Mouse (Mus musculus): Measurements from ENCODE around the gene Slc9a9. TPM values are rescaled to one million over a fixed set of nuclear protein-coding genes. Genes with fewer than 3 reads are reported as not detected.

Slc9a9 gene
- polyA plus RNA-seq, 1 experiment from 2014 or later: 3.2 TPM

- DNase-seq (ENCODE audit: low spot score): no peak
- WGBS: 84% methylated on average over 1 of the region's 1 CpGs
- no peak overlapping the region for H3K27ac ChIP-seq
- H3K9me3 ChIP-seq: no peaks in the 10 kb centered on the region
- no peaks in the 10 kb centered on the region for H3K4me1 ChIP-seq (replicated peaks)
- H3K27me3 ChIP-seq (ENCODE audit: insufficient read depth, poor library complexity, severe bottlenecking): no peaks in the 10 kb centered on the region
- H3K4me3 ChIP-seq: no peak overlapping the region
- no peaks in the 10 kb centered on the region for H3K36me3 ChIP-seq
Observed at GRCm38 (mm10) chr9:95167806-95168205, 498.1 kb downstream of the Slc9a9 start.

GRCm38 (mm10) chr9:95168487-95169008 is 498.8 kb downstream of the Slc9a9 start:
- no peak for DNase-seq (ENCODE audit: low spot score)
- Histone ChIP-seq H3K4me3 (no peak overlapping the region), H3K27me3 (ENCODE audit: insufficient read depth, poor library complexity, severe bottlenecking) (no peaks in the 10 kb centered on the region), H3K27ac (no peak overlapping the region), H3K36me3 (no peaks in the 10 kb centered on the region), H3K4me1 (replicated peaks) (no peaks in the 10 kb centered on the region), H3K9me3 (no peaks in the 10 kb centered on the region)
- 86% methylated on average over 13 of the region's 13 CpGs for WGBS

- 90% methylated on average over 3 of the region's 3 CpGs for WGBS
- Histone ChIP-seq H3K4me1 (replicated peaks) (peaks cover 16% of the 10 kb centered on the region), H3K36me3 (no peaks in the 10 kb centered on the region), H3K9me3 (no peaks in the 10 kb centered on the region), H3K4me3 (no peak overlapping the region), H3K27me3 (ENCODE audit: insufficient read depth, poor library complexity, severe bottlenecking) (no peaks in the 10 kb centered on the region), H3K27ac (no peak overlapping the region)
- no peak for DNase-seq (ENCODE audit: low spot score)
Observed at GRCm38 (mm10) chr9:95178170-95178569, 508.5 kb downstream of the Slc9a9 start.

GRCm38 (mm10) chr9:95180005-95180404 is 510.3 kb downstream of the Slc9a9 start:
- Histone ChIP-seq H3K4me1 (replicated peaks) (peaks cover 16% of the 10 kb centered on the region), H3K27ac (no peak overlapping the region), H3K27me3 (ENCODE audit: insufficient read depth, poor library complexity, severe bottlenecking) (no peaks in the 10 kb centered on the region), H3K9me3 (no peaks in the 10 kb centered on the region), H3K36me3 (no peaks in the 10 kb centered on the region), H3K4me3 (no peak overlapping the region)
- 89% methylated on average over 2 of the region's 2 CpGs for WGBS
- DNase-seq (ENCODE audit: low spot score): no peak

GRCm38 (mm10) chr9:95180569-95180968 is 510.9 kb downstream of the Slc9a9 start:
- WGBS: 78% methylated on average over 4 of the region's 4 CpGs

DNA sequence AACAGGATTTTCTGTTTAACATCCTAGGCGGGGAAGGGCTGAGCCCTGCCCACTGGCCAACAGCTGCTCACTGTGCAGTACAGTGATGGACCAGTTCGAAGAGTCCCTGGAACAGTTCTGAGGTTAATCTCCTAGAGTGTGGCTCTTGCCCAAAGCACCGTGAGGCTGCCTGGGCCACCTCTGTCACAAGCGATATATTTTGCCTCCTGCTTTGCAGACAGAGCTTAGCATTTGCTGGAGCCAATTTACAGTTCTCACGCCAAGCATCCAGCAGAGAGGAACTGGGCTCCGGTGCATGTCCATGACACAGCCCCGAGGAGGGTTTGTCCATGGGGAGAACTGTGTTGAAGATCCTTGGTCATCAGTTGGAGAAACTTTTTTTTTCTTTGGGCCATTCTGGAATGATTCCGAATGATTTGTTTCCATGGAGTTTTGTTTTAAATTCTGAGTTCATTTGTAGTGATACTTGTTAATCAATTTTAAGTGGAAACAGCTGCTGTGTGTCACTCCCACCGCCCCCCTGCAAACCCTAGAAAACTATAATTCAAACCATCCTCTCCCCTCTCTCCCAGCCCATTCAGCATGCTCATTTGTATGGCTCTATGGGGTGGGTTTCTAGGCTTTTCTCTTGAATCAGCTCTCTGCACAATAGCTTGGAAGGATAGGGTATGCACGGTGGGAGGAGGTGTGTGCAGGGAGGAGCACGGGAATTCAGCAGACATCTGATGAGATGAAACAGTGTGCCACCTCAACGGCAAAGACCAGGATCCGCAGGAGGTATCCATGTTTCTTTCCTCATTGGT is 511.7 kb downstream of the Slc9a9 start:
- H3K4me3 ChIP-seq: no peak overlapping the region
- peak; percentile 21 for DNase-seq (ENCODE audit: low spot score)
- WGBS: 61% methylated on average over 13 of the region's 13 CpGs

More at GRCm38 (mm10) chr9:95180569-95180968, 510.9 kb downstream of the Slc9a9 start:
- no peak for DNase-seq (ENCODE audit: low spot score)
- H3K27me3 ChIP-seq (ENCODE audit: insufficient read depth, poor library complexity, severe bottlenecking): no peaks in the 10 kb centered on the region
- no peak overlapping the region for H3K4me3 ChIP-seq
- no peaks in the 10 kb centered on the region for H3K36me3 ChIP-seq
- H3K9me3 ChIP-seq: no peaks in the 10 kb centered on the region
- H3K27ac ChIP-seq: no peak overlapping the region
- H3K4me1 ChIP-seq (replicated peaks): peaks cover 16% of the 10 kb centered on the region

DNA sequence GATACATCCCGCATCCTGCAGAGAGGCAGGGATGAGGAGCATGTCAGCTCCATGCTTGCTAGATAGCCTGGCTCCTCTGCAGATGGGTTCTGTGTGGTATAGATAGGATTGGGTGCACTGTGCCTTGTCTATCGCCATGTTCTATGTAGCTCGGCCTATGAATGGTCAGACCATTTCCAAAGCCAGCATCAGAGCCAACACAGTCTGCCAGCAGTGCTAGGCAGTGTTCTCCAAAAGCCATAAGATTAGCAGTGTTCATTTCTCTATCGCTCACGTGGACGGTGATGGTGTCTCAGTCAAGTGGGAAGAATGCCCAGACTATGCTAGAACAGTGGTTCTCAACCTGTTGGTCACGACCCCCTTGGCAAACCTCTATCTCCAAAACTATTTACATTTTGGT is 512.6 kb downstream of the Slc9a9 start:
- Histone ChIP-seq H3K9me3 (no peaks in the 10 kb centered on the region), H3K4me3 (no peak overlapping the region), H3K27ac (no peak overlapping the region), H3K36me3 (no peaks in the 10 kb centered on the region), H3K4me1 (replicated peaks) (peaks cover 16% of the 10 kb centered on the region), H3K27me3 (ENCODE audit: insufficient read depth, poor library complexity, severe bottlenecking) (no peaks in the 10 kb centered on the region)
- 93% methylated on average over 7 of the region's 7 CpGs for WGBS
- no peak for DNase-seq (ENCODE audit: low spot score)

More for the DNA sequence above, 511.7 kb downstream of the Slc9a9 start:
- Histone ChIP-seq H3K9me3 (no peaks in the 10 kb centered on the region), H3K4me1 (replicated peaks) (peaks cover 16% of the 10 kb centered on the region), H3K27me3 (ENCODE audit: insufficient read depth, poor library complexity, severe bottlenecking) (no peaks in the 10 kb centered on the region), H3K27ac (peak overlapping the region; percentile 18; the same call in 1 of the 2 replicates), H3K36me3 (no peaks in the 10 kb centered on the region)

- no peaks in the 10 kb centered on the region for H3K36me3 ChIP-seq
- 81% methylated on average over 5 of the region's 5 CpGs for WGBS
- H3K4me3 ChIP-seq: no peak overlapping the region
- no peak overlapping the region for H3K27ac ChIP-seq
- H3K27me3 ChIP-seq (ENCODE audit: insufficient read depth, poor library complexity, severe bottlenecking): no peaks in the 10 kb centered on the region
- H3K4me1 ChIP-seq (replicated peaks): peaks cover 16% of the 10 kb centered on the region
- no peak for DNase-seq (ENCODE audit: low spot score)
- H3K9me3 ChIP-seq: no peaks in the 10 kb centered on the region
Observed at GRCm38 (mm10) chr9:95184453-95184852, 514.7 kb downstream of the Slc9a9 start.

DNA sequence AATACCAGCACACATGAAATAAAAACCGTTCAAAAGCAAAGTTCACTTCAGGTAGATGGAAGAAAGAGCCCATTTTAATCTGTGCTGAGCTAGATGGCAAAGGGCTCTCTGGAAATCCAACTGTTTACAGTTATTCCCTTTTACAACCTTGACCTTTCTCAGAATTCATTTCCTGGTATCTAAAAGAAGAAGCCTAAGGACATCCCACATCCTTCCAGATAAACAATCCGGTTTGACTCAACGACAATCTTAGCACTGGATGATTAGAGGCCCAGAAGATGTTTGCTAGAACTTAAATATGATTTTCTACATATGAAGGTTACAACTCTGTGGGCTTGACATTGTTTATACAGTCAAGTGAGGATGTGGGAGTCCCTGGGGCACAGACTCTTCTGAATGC is 516.1 kb downstream of the Slc9a9 start:
- Histone ChIP-seq H3K27ac (no peak overlapping the region), H3K9me3 (no peaks in the 10 kb centered on the region), H3K4me3 (no peak overlapping the region), H3K36me3 (no peaks in the 10 kb centered on the region), H3K4me1 (replicated peaks) (peaks cover 14% of the 10 kb centered on the region), H3K27me3 (ENCODE audit: insufficient read depth, poor library complexity, severe bottlenecking) (no peaks in the 10 kb centered on the region)
- WGBS: 87% methylated on average over 3 of the region's 3 CpGs
- no peak for DNase-seq (ENCODE audit: low spot score)

- no peak overlapping the region for H3K27ac ChIP-seq
- H3K27me3 ChIP-seq (ENCODE audit: insufficient read depth, poor library complexity, severe bottlenecking): no peaks in the 10 kb centered on the region
- H3K4me3 ChIP-seq: no peak overlapping the region
- 62% methylated on average over 15 of the region's 15 CpGs for WGBS
- H3K4me1 ChIP-seq (replicated peaks): peaks cover 8% of the 10 kb centered on the region
- H3K9me3 ChIP-seq: no peaks in the 10 kb centered on the region
- no peaks in the 10 kb centered on the region for H3K36me3 ChIP-seq
- DNase-seq (ENCODE audit: low spot score): no peak
Observed at GRCm38 (mm10) chr9:95186386-95187289, 516.9 kb downstream of the Slc9a9 start.

DNA sequence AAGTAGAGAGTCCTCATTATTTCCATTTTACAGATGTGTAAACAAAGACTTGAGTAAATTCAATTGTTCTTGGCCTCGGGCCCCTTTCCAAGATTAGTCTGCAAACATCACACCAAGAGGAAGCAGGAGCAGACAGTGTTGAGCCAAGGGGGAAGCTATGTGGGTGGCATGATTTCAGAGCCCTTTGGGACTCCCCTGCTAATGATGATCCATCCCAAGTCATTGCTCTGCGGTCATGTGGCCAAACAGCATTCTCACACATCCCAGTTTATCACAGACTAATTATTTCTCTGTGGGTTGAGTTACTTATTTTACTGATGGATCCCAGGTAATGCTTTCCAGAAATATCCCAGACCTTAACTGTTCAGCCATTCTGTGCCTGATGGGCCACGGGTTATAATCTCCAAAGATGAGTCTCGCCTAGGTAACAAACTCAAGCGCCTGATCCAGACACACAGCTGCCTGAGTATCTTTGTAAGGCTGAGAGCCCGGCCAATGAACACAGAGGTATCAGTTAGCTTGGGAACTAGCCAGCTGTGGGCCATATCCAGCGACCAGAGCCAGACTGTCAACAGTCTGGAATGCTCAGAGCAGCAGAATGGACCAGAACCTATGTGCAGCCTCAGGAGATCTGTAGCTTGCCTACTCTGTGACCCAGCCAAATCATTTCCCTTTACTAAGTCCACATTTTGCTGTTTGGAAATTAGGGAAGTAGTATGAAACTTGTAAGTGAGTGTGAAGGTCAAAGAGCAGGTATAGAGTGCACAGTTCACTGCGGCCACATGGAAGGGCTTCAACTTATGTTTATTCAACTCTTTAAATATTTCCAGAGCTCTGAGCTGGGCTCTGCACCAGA is 518.9 kb downstream of the Slc9a9 start:
- H3K4me1 ChIP-seq (replicated peaks): no peaks in the 10 kb centered on the region
- no peaks in the 10 kb centered on the region for H3K9me3 ChIP-seq
- no peaks in the 10 kb centered on the region for H3K27me3 ChIP-seq (ENCODE audit: insufficient read depth, poor library complexity, severe bottlenecking)
- H3K27ac ChIP-seq: no peak overlapping the region
- DNase-seq (ENCODE audit: low spot score): no peak
- no peak overlapping the region for H3K4me3 ChIP-seq
- H3K36me3 ChIP-seq: no peaks in the 10 kb centered on the region
- WGBS: 76% methylated on average over 8 of the region's 8 CpGs

DNA sequence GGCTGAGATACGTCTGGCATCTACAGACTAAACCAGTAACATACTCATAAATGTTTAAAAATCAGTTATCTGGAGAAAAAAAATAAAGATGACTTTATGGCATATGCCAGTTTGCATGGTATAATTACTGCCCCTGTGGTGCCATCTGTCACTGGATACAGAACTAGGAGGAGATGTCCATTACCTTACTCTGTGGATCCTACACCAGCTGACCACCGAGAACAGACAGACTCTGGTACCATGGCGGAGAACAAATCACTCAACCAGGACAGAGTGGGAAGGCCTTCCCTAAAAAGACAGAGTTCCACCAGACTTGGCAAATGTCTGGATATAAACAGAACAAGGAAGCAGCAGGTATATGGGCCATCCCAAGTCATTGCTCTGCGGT is 519.5 kb downstream of the Slc9a9 start:
- Histone ChIP-seq H3K4me3 (no peak overlapping the region), H3K36me3 (no peaks in the 10 kb centered on the region), H3K27me3 (ENCODE audit: insufficient read depth, poor library complexity, severe bottlenecking) (no peaks in the 10 kb centered on the region), H3K27ac (no peak overlapping the region), H3K9me3 (no peaks in the 10 kb centered on the region), H3K4me1 (replicated peaks) (0 out of 2 replicates have a peak, but pooled peaks cover 4% of the 10 kb centered on the region)
- DNase-seq (ENCODE audit: low spot score): no peak
- 80% methylated on average over 4 of the region's 4 CpGs for WGBS

Measured in hindbrain, embryonic 10.5 days (tissue).